In the genomic region with DNA sequence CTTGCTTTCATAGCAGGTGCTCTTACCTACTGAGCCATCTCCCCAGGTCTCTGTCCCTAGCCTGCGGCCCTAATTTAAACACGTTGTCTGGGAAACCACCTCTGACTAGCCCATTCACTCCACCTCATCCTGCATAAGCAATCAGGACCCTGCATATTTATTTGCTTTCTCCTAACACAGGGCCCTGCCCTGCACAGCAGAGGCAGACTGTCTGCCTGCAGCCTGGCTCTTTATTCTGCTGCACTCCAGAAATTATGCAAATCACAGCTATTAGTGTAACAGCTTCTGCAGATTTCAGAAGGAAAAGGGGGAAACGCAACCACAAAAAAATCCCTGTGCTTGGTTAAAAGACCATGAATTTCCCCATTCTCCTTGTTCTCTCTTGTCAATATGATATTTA, we compare ENCODE assay signal across 20 mouse cellular contexts.
DNase-seq lines count a peak whose midpoint lies in the region; ATAC-seq lines count a peak whose summit lies in the region.
"Had no signal": no experiment of that assay in that cellular context is flagged by ENCODE, and none has a peak within 500 bp of the region (broad histone marks: within the 10 kb centered on the region; RNA-seq: fewer than 3 reads in every experiment).

No protein-coding gene starts in this region.

- H3K9ac ChIP-seq in forebrain, embryonic 12.5 days, result no peak overlapping the region
- H3K9ac ChIP-seq in hindbrain, embryonic 14.5 days, result no peak overlapping the region
- H3K9ac ChIP-seq in midbrain, embryonic 15.5 days, result no peak overlapping the region
- H3K9ac ChIP-seq in kidney, embryonic 15.5 days, result no peak overlapping the region
- no peak overlapping the region for H3K9ac ChIP-seq in liver, embryonic 12.5 days
- H3K9ac ChIP-seq: embryonic facial prominence, embryonic 13.5 days; limb, embryonic 13.5 days; liver, postnatal 0 days had no signal

- H3K9me3 ChIP-seq in forebrain, embryonic 12.5 days, result no peaks in the 10 kb centered on the region
- H3K9me3 ChIP-seq in hindbrain, embryonic 14.5 days (ENCODE audit: control insufficient read depth, low read length), result no peaks in the 10 kb centered on the region
- no peaks in the 10 kb centered on the region for H3K9me3 ChIP-seq in midbrain, embryonic 15.5 days
- no peaks in the 10 kb centered on the region for H3K9me3 ChIP-seq in kidney, embryonic 15.5 days (replicated peaks)
- H3K9me3 ChIP-seq in liver, embryonic 12.5 days (replicated peaks), result no peaks in the 10 kb centered on the region
- H3K9me3 ChIP-seq: embryonic facial prominence, embryonic 13.5 days; limb, embryonic 13.5 days had no signal

- H3K27me3 ChIP-seq in forebrain, embryonic 12.5 days, result no peaks in the 10 kb centered on the region
- no peaks in the 10 kb centered on the region for H3K27me3 ChIP-seq in hindbrain, embryonic 14.5 days (ENCODE audit: control insufficient read depth, insufficient read depth, low read length)
- H3K27me3 ChIP-seq in midbrain, embryonic 15.5 days (replicated peaks), result no peaks in the 10 kb centered on the region
- no peaks in the 10 kb centered on the region for H3K27me3 ChIP-seq in kidney, embryonic 15.5 days
- no peaks in the 10 kb centered on the region for H3K27me3 ChIP-seq in liver, embryonic 12.5 days (replicated peaks)
- H3K27me3 ChIP-seq: embryonic facial prominence, embryonic 13.5 days; Patski had no signal

- peak; percentile 92 for ATAC-seq in forebrain, embryonic 12.5 days (ENCODE audit: low FRiP score)
- peak; percentile 86 for ATAC-seq in hindbrain, embryonic 14.5 days (ENCODE audit: low FRiP score)
- ATAC-seq in midbrain, embryonic 15.5 days (replicated peaks), result peak; percentile 88
- ATAC-seq in kidney, embryonic 15.5 days (replicated peaks; ENCODE audit: low FRiP score), result no peak
- ATAC-seq in liver, embryonic 12.5 days, result no peak
- ATAC-seq: inflammation-experienced regulatory T-cells, adult 6 months; liver, postnatal 0 days; Patski had no signal

- no peaks in the 10 kb centered on the region for H3K36me3 ChIP-seq in forebrain, embryonic 12.5 days (replicated peaks)
- no peaks in the 10 kb centered on the region for H3K36me3 ChIP-seq in hindbrain, embryonic 14.5 days (replicated peaks; ENCODE audit: control insufficient read depth, insufficient read depth)
- no peaks in the 10 kb centered on the region for H3K36me3 ChIP-seq in midbrain, embryonic 15.5 days (replicated peaks)
- H3K36me3 ChIP-seq in kidney, embryonic 15.5 days, result no peaks in the 10 kb centered on the region
- no peaks in the 10 kb centered on the region for H3K36me3 ChIP-seq in liver, embryonic 12.5 days
- H3K36me3 ChIP-seq: embryonic facial prominence, embryonic 13.5 days; limb, embryonic 13.5 days had no signal

- 7% methylated on average over 3 of the region's 3 CpGs for WGBS in forebrain, embryonic 12.5 days
- 10% methylated on average over 3 of the region's 3 CpGs for WGBS in hindbrain, embryonic 14.5 days
- 6% methylated on average over 3 of the region's 3 CpGs for WGBS in midbrain, embryonic 15.5 days
- 63% methylated on average over 3 of the region's 3 CpGs for WGBS in kidney, embryonic 15.5 days
- 46% methylated on average over 3 of the region's 3 CpGs for WGBS in liver, embryonic 12.5 days (ENCODE audit: insufficient replicate concordance)

- no peak overlapping the region for H3K4me2 ChIP-seq in forebrain, embryonic 12.5 days
- H3K4me2 ChIP-seq in hindbrain, embryonic 14.5 days (replicated peaks), result no peak overlapping the region
- H3K4me2 ChIP-seq in midbrain, embryonic 15.5 days, result no peak overlapping the region
- H3K4me2 ChIP-seq in kidney, embryonic 15.5 days, result no peak overlapping the region
- H3K4me2 ChIP-seq in liver, embryonic 12.5 days, result no peak overlapping the region
- H3K4me2 ChIP-seq: embryonic facial prominence, embryonic 13.5 days; limb, embryonic 13.5 days had no signal

- H3K27ac ChIP-seq in forebrain, embryonic 12.5 days, result peak overlapping the region; percentile 87
- H3K27ac ChIP-seq in hindbrain, embryonic 14.5 days, result no peak overlapping the region
- peak overlapping the region; percentile 59 for H3K27ac ChIP-seq in midbrain, embryonic 15.5 days
- H3K27ac ChIP-seq in kidney, embryonic 15.5 days, result no peak overlapping the region
- H3K27ac ChIP-seq in liver, embryonic 12.5 days, result no peak overlapping the region
- H3K27ac ChIP-seq: embryonic facial prominence, embryonic 13.5 days; limb, embryonic 13.5 days had no signal

- peak; percentile 14 for DNase-seq in embryo, embryonic 10 days (ENCODE audit: low spot score)
- no peak for DNase-seq in embryo, embryonic 9.5 days (ENCODE audit: extremely low spot score)
- peak; percentile 45 for DNase-seq in hindbrain, embryonic 14.5 days (ENCODE audit: low spot score)
- DNase-seq in gastrocnemius, postnatal 4 days (ENCODE audit: low spot score in 2 of 2), result no peak
- DNase-seq: adrenal gland, adult 2 months; cerebellum, adult 9-10 months; kidney, postnatal 10 days; layer of hippocampus, postnatal 36 days; liver, postnatal 0 days; lung, postnatal 4 days; right cerebral cortex, adult 18-20 months had no signal

- no peak overlapping the region for H3K4me3 ChIP-seq in forebrain, embryonic 12.5 days (replicated peaks)
- no peak overlapping the region for H3K4me3 ChIP-seq in hindbrain, embryonic 14.5 days (replicated peaks; ENCODE audit: low read length)
- H3K4me3 ChIP-seq in midbrain, embryonic 15.5 days, result no peak overlapping the region
- no peak overlapping the region for H3K4me3 ChIP-seq in kidney, embryonic 15.5 days (replicated peaks)
- H3K4me3 ChIP-seq in liver, embryonic 12.5 days, result no peak overlapping the region
- H3K4me3 ChIP-seq: embryonic facial prominence, embryonic 13.5 days; limb, embryonic 13.5 days; myocyte had no signal

- peaks cover 34% of the 10 kb centered on the region for H3K4me1 ChIP-seq in forebrain, embryonic 12.5 days
- peaks cover 9% of the 10 kb centered on the region for H3K4me1 ChIP-seq in hindbrain, embryonic 14.5 days (replicated peaks; ENCODE audit: control insufficient read depth, insufficient read depth, low read length)
- H3K4me1 ChIP-seq in midbrain, embryonic 15.5 days, result peaks cover 24% of the 10 kb centered on the region
- no peaks in the 10 kb centered on the region for H3K4me1 ChIP-seq in kidney, embryonic 15.5 days
- H3K4me1 ChIP-seq in liver, embryonic 12.5 days, result no peaks in the 10 kb centered on the region
- H3K4me1 ChIP-seq: embryonic facial prominence, embryonic 13.5 days; limb, embryonic 13.5 days had no signal

Comparison
In these comparisons a context has a peak if more than half of its experiments do, and no peak if none do; other contexts are left out.
1. DNase-seq: peak in embryo, embryonic 10 days (single experiment) and hindbrain, embryonic 14.5 days (single experiment); none in embryo, embryonic 9.5 days (single experiment) and gastrocnemius, postnatal 4 days (0 of 2).
2. ATAC-seq: peak in forebrain, embryonic 12.5 days (single experiment), hindbrain, embryonic 14.5 days (single experiment) and midbrain, embryonic 15.5 days (single experiment); none in kidney, embryonic 15.5 days (single experiment) and liver, embryonic 12.5 days (single experiment).
3. H3K27ac ChIP-seq: peak in forebrain, embryonic 12.5 days (single experiment) and midbrain, embryonic 15.5 days (single experiment); none in hindbrain, embryonic 14.5 days (single experiment), kidney, embryonic 15.5 days (single experiment) and liver, embryonic 12.5 days (single experiment).